Mouse (Mus musculus) c-Kit-negative CD71-positive TER-119-positive erythroid progenitor cells, embryonic 14.5 days (primary cell): ENCODE data around the gene Dffa.
"Not testable (repeated sequence)": the region's sequence is repeated elsewhere in the genome, so short reads cannot be mapped to it uniquely, and the experiment has no call there.

Experiments
- DNase-seq: peaks from one replicate; pipeline ENCODE4 v3.0.0-alpha.2; 2013; ENCODE audit warnings: low read depth, low spot score

Dffa gene

GRCm38 (mm10) chr4:149098571-149098970 is 5.4 kb upstream of the Dffa start:
- no peak for DNase-seq

- peak; percentile 74 for DNase-seq
Observed at GRCm38 (mm10) chr4:149099369-149100017, 4.5 kb upstream of the Dffa start, which contains the start of gene Pex14. Pex14 (minus strand) TSS chr4:149099876.

GRCm38 (mm10) chr4:149100449-149100848 is 3.5 kb upstream of the Dffa start:
- not testable (repeated sequence) for DNase-seq

GRCm38 (mm10) chr4:149101456-149101855 is 2.5 kb upstream of the Dffa start:
- no peak for DNase-seq

- not testable (repeated sequence) for DNase-seq
Observed at GRCm38 (mm10) chr4:149119978-149120562, 16.1 kb downstream of the Dffa start.

GRCm38 (mm10) chr4:149123432-149123831 is 19.5 kb downstream of the Dffa start:
- no peak for DNase-seq

- DNase-seq: no peak
Observed at GRCm38 (mm10) chr4:149125341-149126114, 21.6 kb downstream of the Dffa start.

GRCm38 (mm10) chr4:149126115-149126509 is 22.2 kb downstream of the Dffa start:
- DNase-seq: no peak

- DNase-seq: no peak
Observed at GRCm38 (mm10) chr4:149126663-149127062, 22.7 kb downstream of the Dffa start, which contains the start of gene Cort. Cort (minus strand) TSS chr4:149126763.

- no peak for DNase-seq
Observed at GRCm38 (mm10) chr4:149128467-149128866, 24.5 kb downstream of the Dffa start.

GRCm38 (mm10) chr4:149131021-149131752 is 27.2 kb downstream of the Dffa start:
- DNase-seq: no peak

- DNase-seq: no peak
Observed at GRCm38 (mm10) chr4:149131789-149132565, 28.0 kb downstream of the Dffa start.

GRCm38 (mm10) chr4:149133395-149133794 is 29.4 kb downstream of the Dffa start:
- DNase-seq: no peak

- DNase-seq: no peak
Observed at GRCm38 (mm10) chr4:149136116-149136850, 32.3 kb downstream of the Dffa start.

- DNase-seq: peak; percentile 76
Observed at GRCm38 (mm10) chr4:149136982-149137770, 33.2 kb downstream of the Dffa start, which contains the start of gene Cenps. Cenps (minus strand) TSS chr4:149137629.

- no peak for DNase-seq
Observed at GRCm38 (mm10) chr4:149138515-149138914, 34.6 kb downstream of the Dffa start.

- no peak for DNase-seq
Observed at GRCm38 (mm10) chr4:149143594-149143993, 39.6 kb downstream of the Dffa start.

GRCm38 (mm10) chr4:149144459-149144858 is 40.5 kb downstream of the Dffa start:
- DNase-seq: peak; percentile 61

GRCm38 (mm10) chr4:149145151-149145550 is 41.2 kb downstream of the Dffa start:
- no peak for DNase-seq
